Mouse (Mus musculus): ENCODE data around the gene Tubd1.

Gene Tubd1

DNA sequence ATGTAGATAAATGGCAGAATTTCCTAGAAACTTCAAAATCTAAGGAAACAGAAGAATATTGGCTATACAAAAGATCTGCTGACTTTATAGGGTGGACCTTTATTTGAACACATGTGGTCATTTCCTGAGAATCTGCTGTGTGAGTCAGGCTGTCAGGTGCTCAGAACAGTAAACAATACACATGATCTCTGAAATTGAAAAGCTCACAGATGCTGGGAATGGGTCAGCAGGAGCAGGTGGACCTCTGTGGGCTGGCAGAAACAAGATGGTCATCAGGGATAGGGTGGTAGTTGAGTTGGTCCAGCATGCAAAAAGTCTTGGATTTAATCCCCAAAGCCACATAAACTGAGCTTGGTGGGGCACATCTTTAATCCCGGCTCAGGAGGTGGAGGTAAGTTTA, 53.8 kb downstream of the Tubd1 start:
- no peak for DNase-seq (ENCODE audit: low spot score in 2 of 2)

DNA sequence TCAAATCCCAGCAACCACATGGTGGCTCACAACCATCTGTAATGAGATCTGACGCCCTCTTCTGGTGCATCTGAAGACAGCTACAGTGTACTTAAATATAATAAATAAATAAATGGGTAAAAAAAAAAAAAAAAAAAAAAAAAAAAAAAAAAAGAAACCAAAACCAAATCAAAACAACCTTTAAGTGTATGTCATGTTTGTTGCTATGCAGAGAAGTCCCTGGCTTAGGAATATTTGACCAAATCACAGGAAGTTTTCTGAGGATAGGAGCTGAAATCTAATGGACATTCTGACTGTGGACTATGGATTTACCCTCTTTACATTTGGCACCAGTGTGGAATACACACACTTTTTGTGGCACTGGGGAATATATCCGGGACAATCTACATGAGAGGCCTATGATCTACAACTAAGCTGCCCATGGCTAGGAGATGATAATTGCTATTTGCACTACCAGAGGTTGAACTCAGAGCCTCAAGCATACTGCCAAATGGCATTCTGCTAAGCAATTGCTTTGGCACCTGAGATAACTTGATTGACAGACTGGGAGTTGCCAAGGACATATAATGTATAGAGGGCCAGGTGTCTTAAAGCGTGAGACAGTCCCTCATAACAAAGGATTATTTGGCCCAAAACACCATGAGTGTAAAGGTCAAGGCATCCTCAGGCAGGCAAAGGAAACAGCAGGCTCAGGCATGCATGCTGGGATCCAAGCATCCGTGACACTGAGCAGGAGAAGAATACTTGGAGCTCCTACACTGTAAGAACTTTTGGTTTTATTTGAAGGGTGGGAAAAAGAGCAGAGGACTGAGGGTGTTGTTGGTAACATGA, 54.8 kb downstream of the Tubd1 start:
- DNase-seq (ENCODE audit: low spot score in 2 of 2): no peak

DNA sequence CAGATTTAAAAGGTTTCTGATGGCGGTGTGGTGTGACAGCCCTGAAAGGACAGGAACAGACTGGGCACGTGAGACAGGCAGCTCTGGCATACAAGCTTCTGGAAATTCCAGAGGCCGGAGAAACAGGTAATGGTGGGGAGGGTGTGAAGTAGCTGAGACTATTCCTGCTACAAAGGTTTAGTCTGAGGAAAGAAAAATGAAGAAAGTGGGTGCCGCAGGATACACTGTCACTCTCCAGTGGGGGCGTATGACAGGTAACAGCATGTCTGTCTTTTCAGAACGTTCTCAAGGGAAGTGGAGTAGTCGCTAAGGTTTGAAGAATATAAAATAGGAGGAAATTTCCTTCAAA, 55.4 kb downstream of the Tubd1 start:
- DNase-seq (ENCODE audit: low spot score in 2 of 2): no peak

GRCm38 (mm10) chr11:86602116-86602515, 57.3 kb downstream of the Tubd1 start:
- no peak for DNase-seq (ENCODE audit: low spot score in 2 of 2)

- no peak for DNase-seq (ENCODE audit: low spot score in 2 of 2)
Observed at GRCm38 (mm10) chr11:86603719-86604118, 58.9 kb downstream of the Tubd1 start.

DNA sequence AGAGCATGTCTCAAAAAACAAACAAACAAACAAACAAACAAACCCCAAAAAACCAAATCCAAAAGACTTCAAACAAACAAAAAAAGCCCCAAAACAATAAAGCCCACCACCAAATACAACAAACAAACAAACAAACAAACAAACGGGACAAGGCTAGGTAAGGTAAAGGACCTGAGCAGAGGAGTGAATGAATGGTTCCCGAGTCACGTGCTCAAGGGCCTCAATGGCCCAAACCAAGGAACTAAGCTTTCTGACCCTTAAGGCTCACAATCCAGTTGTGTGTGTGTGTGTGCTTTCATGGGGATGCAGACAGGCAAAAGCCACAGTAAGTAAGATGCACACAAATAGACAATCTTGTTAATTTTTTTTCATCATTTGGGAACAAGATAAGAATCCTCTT, 59.5 kb downstream of the Tubd1 start:
- DNase-seq (ENCODE audit: low spot score in 2 of 2): no peak

- DNase-seq (ENCODE audit: low spot score in 2 of 2): no peak
Observed at GRCm38 (mm10) chr11:86604732-86605520, 60.1 kb downstream of the Tubd1 start.

GRCm38 (mm10) chr11:86606621-86607339, 62.0 kb downstream of the Tubd1 start:
- no peak for DNase-seq (ENCODE audit: low spot score in 2 of 2)

DNA sequence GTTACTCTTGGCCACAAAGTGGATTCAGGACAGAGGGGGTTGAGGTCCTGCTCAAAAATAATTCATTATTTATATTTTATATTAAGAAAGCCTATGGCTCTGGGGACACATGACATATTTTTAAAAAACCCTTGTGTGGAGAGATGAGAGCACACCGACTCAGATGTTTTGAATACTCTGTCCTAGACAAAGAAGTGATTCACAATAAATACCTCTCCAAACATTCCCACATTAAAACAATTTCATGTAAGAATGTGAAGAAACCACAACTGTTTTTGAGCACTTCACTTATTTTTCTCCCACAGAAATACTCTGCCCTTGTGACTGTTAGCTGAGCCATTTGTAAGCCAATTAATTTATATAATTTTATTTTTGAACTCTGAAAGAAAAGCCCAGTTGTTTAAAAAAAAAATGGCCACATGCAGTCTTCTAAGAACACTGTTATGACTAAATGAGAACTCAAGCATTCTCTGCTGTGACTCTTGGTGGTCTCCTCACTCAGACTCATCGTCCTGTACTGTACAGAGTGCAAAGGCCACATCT, 63.1 kb downstream of the Tubd1 start:
- DNase-seq (ENCODE audit: low spot score in 2 of 2): no peak

DNA sequence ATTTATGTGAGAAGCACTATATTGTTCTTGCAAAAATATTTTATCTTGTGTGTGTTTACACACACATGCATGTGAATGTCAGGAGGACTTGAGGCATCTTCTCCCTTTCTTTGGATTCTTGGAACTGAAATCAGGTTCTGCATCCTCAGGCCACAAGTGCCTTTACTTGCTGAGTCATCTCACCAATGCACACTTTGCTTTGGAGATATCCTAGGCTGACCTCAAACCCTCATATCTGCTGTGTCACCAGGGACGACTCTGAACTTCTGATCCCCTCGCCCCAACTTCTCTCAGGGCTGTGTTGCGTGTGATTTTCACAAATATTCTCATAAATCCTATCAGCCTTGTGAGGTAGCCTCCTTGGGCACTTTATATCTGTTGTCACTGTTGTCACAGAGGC, 65.4 kb downstream of the Tubd1 start:
- no peak for DNase-seq (ENCODE audit: low spot score in 2 of 2)

DNA sequence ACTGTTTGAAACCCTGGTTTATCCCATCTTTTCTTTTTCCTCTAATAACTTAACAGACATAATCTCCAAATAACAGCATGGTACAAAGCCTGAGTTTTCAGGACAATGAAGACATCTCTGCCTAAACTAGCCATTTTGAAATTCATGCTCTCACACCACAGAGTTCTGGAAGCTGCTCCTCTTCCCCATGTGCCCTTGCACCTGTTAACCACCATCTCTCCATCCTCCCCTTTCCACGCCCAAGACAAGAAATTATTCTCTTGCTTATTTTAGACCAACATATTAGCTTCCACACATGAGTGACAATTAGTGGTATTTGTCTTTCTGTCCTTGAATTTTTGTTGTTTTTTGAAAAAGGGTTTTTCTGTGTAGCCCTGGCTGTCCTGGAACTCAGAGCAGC, 67.2 kb downstream of the Tubd1 start:
- no peak for DNase-seq (ENCODE audit: low spot score in 2 of 2)

DNA sequence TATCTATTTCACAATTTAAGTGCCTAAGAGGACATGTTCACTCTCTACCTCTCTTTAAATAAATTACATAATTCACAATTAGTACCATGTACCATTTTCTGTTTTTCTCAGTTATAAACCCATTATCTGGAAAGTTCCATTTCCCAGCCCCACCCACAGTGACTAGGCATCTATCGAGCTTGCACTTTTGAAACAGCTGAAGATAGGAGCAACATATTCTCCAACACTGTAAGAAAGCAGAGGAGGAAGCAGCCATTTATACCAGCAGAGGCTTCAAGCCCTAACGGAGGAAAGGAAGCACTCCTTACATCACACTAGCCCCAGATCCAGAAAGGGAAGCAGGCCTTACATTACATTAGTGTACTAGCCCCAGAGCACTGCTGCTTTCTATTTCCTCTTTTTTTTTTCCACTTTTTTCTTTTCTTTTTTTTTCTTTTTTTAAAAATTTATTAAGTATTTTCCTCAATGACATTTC, 69.3 kb downstream of the Tubd1 start:
- DNase-seq (ENCODE audit: low spot score in 2 of 2): no peak

DNA sequence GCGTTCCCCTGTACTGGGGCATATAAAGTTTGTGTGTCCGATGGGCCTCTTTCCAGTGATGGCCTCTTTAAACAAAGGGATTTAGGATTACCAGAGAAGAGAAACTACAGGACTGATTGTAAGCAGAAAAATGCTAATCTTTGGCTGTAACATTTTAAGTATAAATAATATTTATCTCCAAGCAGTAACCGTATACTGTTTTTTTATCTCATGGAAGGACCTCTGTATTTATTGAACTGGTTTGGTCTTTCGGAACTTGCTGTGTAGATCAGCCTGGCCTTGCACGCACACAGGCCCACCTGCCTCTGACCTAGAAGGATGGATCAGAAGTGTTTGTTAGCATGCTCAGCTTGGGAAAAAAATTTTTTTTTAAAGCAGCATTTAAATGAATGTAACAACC, 69.8 kb downstream of the Tubd1 start:
- no peak for DNase-seq (ENCODE audit: low spot score in 2 of 2)

Data from urinary bladder, postnatal 36 days (tissue).